Mouse (Mus musculus) thymus, adult 2 months (tissue): ENCODE results near the gene Dmrt2.

Experiments used
- CTCF ChIP-seq: fragments of 200-500 bp; IDR thresholded peaks from 2 replicates; pipeline ENCODE4 v1.5.1; 2012; ENCODE audit warnings: mild to moderate bottlenecking, control low read depth, low read length, moderate library complexity, borderline replicate concordance; ENCODE audit not compliant: control insufficient read depth, poor library complexity, insufficient read depth; ENCODE audit errors: extremely low read depth
- POLR2A ChIP-seq: fragments of 200-500 bp; IDR thresholded peaks from 2 replicates; pipeline ENCODE4 v1.6.1; 2012; ENCODE audit warnings: mild to moderate bottlenecking, low read length, control low read depth, moderate library complexity; ENCODE audit not compliant: control insufficient read depth, poor library complexity, insufficient read depth; ENCODE audit errors: extremely low read depth

DNA sequence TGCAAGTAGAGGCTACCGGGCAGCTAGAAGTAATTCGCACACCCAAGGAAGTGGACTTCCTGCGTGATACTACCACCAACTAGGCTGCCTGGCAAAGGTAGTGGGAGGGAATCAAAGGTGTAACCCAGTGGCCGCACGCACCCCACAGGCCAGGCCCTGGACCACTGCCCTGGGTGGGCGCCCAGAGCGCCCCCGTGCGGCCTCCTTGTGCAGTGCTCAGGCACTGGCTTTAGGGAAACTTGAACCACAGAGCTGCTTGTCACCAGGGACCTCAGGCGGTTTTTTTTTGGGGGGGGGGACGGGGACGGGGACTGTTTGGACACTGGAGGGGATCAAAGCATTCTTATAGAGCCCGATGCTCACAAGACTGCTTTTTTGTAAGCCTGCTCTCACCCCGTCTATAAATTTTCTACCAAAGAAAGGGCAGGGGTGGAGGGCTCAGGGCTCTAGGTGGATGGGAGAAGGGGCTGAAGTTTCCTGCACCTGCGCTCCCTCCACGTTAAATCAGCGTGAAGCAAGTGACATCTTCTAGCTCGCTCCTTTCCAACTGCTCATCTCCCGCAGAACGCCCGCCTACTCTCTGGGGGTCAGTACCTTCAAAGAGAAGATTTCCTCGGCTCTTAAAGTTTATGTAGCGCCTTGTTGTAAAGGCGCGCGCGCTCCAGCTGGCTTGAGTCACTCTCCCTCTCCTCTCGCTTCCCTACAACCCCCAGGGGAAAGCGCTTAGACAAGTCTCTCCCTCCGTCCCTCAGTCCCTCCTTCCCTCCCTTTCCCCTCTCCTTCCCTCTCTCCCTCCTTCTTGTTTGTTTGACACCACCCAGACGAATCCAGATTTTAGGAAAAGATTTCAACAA, 6.5 kb upstream of the Dmrt2 start:
- TF ChIP-seq CTCF: peak; percentile 32; the same call in 1 of the 2 replicates
- no peak for TF ChIP-seq POLR2A
